Mouse (Mus musculus): ENCODE results near the gene Med13l.
"Not testable (repeated sequence)": the region's sequence is repeated elsewhere in the genome, so short reads cannot be mapped to it uniquely, and the experiment has no call there.

Med13l gene

DNA sequence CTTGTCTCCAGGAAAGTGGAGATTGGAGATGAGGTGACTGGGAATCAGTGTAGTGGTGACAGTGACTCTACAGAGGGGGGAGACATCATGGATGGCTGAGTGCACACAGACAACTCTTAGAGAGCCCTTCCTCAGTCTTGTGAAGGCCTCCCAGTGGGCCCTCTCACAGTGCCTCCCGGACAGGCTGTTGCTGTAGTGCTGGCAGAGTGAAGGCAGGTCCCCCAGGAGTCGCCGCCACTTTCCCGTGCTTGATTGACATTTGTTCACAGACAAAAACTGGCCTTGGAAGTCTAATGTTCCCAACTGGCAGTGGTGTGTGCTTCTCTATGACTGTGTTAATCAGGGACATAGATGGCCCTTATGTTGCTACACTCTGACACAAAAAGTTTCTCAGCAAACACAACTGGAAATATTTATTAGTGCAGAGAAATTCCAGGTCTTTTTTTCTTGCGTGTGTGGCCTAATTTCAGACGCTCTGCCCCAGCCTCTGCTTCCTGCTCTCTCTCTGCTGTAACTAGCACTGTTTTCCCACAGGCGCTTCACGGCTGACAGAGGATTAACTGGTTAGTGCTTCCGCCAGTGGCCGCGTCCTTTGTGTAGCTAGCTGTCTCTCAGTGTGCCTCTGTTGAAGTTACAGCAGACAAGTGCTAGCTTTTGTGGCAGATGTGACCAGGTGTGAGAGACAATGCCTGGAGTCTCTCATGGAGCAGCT lies 75.2 kb downstream of the Med13l start:
- no peak for DNase-seq

DNA sequence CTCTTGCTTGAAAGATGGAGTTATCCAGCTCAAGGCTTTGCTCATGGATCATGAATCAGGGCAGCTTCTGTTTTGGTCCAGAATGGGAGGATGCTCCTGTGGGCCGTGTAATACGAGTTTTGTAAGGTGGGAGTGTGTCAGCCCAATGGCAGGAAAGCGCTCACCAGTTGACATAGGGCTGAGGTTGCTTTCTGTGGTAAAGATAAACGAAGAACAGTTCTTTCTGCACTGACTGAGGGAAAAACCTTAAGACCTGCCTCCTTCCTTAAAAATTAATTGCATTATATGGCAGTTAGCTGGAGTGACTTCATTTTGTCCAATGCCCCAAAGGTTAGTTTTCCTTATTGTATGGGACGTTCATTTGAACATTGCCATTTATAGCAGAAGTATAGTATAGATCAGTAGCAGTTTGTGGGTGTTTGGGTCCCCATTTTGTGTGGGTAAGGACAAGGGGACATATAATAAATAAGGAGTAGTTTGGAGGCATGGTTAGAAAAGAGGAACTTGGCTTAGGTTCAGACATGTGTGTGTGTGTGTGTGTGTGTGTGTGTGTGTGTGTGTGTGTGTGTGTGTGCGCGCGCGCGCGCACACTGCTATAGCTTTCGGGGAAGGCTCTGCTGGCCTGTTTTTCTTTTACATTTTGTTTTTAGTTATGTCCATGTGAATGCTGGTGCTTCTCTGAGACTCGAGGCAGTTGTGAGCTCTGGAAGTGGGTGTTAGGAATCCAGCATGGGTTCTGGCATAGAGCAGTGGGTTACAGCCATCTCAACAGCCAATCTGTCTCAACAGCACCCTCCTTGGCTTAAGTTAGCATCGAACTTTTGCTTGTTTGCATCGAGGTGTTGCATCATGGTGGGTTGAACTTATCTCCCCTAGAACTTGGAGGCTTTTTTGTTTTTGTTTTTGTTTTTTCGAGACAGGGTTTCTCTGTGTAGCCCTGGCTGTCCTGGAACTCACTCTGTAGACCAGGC lies 76.2 kb downstream of the Med13l start:
- no peak for DNase-seq

DNA sequence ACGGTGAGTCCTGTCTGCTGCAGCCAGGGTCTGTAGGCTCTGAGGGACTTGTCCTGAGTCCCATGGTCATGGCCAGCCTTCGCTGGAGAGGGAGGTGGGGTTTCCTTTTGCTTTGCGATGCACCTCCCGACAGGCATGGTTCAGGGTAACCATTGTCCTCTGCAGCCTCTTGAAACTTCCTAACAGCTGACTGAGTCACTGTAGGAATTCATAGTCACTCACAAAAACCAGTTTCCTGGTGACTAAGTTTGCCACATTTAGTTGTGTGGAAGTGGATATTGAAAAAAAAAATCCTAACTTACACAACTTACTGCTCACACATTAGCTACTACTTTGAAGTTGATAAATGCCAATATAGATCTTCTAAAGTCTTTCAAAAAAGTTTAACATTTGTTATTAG lies 77.5 kb downstream of the Med13l start:
- DNase-seq, result no peak

DNA sequence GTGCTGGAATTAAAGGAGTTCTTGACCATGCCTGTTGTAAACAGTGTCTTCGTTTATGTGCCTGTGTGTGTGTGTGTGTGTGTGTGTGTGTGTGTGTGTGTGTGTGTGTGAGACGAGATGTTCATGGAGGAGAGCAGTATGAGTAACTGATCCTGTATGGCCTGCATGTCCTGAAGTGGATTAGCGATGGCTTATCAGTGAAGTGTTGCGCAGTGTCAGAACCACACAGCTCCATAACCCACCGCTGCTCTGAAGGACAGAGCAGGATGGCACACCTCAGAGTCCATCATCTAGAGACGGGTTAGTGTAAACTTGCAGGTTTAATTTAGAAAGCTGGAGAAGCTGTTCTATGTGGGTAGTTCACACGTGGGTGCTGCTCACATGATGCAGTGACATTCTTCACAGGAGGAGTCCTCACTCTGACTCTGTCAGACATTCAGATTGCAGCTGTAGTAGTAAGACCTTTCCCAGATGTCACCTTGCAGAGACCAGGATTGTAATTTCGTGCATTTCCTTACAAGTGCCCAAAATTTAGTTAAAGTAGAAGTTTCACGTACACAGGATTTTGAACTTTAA lies 78.1 kb downstream of the Med13l start:
- no peak for DNase-seq

DNA sequence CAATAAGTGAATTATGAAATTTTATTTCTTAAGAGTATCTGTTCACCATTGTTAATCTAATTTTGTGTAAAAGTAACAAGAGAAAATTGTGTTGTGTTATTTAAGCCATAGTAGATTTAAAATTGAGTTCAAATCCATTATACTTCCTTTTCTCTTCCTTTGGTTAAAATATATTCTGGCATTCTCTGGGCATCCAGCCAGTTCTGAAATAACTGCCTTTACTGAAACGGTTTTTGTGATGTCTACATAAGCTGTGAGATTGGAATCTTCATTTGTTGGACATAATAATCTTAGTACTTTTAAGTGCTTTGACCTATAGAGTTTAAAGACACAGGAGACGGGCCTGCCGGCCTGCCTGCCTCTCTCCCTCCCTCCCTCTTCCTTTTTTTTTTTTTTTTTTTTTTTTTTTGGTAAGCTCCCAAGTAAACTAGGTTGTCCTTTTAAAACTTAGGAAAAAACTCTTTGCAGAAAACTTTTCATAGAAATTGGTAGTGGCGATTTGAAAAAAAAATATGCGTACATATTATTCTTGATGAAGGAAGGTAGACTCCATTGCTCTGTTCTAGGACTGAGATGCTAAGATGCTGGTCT lies 78.7 kb downstream of the Med13l start:
- no peak for DNase-seq

DNA sequence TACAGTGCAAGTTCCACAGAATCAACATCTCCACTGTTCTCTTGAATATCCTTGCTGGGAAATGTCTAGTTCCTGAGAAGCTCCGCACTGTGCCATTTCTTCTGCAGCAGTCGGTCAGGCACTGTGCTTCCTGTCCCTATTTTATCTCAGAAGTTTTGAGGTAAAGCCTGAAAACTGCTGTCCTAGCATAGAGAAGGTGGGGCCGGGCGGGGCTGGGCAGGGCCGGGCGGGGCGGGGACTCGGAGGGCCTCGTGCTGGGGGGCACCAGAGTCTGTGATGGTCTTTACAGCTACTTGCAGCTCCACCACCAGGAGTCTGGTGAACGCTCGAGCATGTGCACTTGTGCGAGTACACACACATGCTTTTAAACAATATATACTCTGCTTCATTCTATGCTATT lies 83.6 kb downstream of the Med13l start:
- no peak for DNase-seq

DNA sequence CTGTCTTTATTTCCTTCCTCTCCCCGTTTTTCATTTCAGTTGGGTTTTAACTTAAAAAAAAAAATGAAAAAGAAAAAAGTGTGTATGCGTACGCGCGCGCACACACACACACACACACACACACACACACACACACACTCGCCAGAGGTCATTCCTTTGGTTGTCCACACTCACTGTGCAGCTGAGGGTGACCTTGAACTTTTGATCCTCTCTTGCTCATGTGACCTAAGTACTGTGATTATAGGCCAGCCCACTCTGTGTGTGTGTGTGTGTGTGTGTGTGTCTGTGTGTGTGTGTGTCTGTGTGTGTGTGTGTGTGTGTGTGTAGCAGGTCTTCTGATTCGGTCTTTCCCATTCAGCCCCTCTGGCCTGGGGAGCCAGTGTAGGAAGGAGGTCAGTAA lies 84.0 kb downstream of the Med13l start:
- no peak for DNase-seq

DNA sequence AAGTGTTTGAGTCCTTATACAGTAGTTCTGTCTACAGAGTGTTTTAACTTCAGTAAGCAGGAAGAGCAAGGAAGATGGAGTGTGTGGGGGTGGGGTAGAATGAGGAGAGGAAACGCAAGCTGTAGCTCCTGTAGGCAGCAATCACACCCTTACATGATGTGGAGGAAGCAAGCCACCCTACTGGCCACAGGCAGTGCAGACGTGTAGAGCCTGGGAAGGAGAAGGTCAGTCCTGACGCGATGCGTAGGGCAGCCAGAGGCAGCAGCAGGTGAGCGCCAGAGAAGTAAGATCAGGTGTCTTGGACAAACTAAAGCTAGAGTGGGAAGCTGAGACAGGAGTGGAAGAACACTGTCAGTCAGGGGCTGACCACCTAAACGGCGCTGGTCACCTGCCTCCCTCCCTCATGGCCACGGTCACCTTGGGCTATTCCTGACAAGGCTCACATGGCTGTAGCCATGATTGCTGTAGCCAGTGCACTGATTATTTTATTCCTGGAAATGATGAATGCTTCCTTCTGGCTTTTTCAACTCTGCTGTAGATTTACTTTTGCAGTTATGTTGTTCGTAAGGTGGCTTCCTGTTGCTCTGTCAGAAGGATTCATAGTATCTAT lies 84.8 kb downstream of the Med13l start:
- no peak for DNase-seq

DNA sequence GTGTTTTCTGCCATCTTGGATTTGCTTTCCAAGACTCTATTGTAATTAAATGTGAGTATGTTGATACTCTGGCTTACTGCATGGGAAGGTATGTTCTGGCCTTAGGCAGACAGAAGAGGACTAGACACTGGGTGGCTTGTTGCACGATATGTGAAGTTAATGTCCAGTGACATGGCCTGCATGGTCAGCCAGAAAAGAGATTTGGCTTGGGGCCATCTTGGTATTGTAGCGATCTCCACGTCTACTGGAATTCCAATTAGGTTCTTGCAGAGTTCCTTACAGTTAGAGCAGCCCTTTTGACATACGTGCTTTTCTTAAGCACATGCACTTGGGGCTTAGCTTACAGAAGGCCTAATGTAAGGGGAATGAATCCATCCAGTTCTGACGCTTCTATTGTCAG lies 86.4 kb downstream of the Med13l start:
- peak; percentile 43 to 45 for DNase-seq

DNA sequence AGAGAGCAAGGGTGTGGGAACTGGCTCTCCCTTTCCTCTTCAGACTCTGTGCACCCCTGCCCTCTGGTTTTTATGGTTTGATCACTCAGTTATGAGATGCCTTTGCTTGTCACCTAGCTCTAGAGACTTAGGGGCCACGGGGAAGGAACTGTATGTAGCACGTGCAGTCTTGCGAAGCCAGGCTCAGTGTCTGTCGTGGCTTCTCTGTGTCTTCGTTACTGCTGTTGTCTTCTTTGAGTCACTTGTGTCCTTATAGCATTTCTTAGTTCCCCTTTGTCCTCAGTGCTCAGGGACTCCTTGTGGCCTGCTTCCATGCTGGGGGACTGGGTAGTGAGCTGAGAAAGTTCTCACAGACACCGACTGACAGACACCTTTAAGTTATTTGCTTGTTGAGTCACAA lies 86.9 kb downstream of the Med13l start:
- DNase-seq, result no peak

DNA sequence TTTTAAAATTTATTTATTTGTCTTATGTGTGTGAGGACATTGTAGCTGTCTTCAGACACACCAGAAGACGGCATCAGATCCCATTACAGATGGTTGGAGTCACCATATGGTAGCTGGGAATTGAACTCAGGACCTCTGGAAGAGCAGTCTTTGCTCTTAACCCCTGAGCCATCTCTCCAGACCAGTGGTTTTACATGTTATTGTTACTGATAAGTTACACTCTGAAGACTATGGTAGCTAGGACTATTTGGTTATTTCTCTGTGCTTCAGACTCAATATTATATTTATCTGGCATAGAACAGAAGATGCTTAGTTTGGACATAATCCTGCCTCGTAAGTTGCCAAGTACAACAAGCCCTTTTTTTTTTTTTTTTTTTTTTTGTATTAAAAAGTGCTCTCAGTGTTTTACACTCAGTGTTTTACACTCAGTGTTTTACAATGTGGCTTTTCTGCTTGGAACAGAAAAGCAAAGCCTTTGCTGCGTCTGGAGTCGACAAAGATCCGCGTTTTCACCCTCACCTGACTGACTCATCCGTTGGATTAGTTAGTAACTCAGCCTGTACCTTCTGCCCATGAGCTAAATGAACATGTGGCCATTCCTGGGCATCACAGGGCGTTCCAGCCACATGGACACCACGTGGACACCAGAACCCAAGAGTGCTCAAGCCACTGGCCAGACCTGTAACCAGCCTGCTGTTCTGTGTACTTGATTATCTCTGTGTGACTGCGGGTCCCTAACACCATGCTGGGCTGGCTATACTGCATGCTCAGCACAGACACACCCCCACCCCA lies 88.9 kb downstream of the Med13l start:
- DNase-seq, result no peak

DNA sequence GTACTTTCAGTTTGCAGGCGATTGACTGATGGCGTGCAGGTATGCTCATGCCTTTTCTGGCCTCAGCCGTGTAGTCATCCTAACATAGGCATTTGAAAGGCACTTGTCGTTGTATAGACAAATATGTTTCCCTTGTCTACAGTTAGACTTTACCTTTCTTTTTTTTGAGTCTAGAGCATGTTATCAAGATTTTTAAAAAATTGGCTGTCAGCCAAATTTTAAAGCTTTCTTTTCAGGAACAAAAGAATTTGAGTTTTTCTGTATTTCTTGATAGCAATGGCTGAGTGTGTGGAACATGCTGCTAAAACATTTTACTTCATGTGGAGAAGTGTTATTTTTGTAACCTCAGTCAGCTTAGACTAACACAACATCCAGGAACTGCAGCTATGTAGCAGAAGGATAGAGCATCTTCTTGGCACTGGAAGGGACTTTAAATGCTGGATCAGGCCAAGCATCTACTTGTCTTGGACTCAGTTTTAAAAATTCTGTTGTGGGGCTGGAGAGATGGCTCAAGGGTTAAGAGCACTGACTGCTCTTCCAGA lies 89.6 kb downstream of the Med13l start:
- no peak for DNase-seq

DNA sequence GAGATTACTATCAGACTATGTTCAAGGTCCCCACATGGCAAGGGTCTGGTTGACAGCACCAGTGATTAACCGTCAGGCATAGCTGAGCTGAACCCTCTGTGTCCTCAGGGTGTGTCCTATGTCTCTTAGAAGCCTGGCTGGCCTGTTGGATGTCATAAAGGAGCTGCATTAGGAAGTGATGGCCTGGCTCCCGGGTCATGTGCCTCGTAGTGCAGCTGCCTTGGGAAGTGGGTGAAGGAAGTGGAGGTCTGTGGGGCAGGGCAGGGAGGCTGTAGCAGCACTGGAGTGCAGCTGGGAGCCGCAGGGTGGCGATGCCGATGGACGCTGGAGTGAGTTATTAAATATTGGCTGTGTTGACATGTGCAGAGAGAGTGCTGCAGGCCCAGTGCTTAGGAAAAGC lies 90.3 kb downstream of the Med13l start:
- no peak for DNase-seq

DNA sequence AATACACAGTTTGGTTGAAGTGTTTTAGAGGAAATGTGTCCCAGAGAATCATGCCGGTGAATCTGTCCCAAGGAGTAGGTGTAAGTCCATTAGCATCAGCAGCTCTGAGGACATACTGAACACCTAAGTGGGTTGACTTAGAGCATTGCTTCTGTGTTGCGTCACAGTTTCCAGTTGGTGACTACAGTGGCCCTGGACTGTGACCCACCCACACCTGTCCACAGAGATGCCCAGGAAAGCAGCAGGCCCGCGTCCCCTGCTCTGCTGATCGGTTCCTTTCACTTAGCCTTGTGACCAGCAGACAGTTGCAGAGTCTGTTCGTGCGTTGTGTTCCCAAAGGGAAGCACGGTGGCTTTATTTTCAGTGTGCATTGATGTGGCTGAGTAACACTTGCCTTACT lies 92.1 kb downstream of the Med13l start:
- no peak for DNase-seq

DNA sequence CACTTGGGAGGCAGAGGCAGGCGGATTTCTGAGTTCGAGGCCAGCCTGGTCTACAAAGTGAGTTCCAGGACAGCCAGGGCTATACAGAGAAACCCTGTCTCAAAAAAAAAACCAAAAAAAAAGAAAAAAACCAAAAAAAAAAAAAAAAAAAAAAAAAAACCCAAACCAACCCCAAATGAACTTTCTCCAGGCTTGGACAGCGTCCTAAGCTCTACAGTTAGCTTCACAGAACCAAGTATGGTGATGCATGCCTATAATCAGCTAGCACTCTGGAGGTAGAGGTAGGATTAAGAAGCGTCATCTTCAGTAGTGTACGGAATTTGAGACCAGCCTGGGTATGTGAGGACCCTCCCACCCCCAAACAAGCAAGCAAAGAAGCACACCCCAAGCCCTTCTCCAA lies 92.6 kb downstream of the Med13l start:
- DNase-seq, result not testable (repeated sequence)

DNA sequence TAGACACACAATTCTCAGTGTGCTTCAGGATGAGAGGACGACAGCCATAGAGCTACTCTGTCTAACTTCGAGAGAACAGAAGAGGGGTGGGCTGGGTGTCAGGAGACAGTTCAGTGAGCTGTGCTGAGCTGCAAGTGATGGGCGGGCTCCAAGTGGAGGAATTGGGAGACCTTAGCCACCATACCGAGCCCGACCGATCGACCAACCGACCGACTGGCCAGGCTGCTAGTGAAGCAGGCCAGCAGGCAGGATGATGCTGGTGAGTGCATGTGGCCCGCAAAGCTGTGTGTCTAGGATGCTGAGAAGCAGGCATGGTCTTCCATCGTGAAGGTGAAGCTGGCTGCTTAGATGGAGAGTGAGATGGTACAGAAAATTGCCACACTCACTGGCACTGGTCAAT lies 94.1 kb downstream of the Med13l start:
- DNase-seq, result peak in 1 of 2 experiments; percentile 43

DNA sequence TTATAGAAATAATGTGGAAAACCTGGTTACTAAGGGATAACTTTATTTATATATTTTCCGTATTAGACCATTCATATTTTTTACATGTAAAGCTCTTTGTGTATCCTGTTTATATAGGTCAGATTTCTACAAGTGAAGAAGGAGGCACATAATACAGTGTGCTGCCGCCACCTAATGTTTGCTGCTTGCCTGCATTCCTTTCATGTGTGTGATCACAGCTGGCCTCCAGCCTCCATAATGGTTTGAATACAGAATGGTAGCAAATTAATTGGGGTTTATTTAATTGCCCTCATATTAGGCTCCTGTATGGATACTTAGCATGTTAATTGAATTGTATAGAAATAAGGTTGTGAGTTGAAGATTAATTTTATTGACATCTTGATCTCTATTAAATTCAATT lies 94.5 kb downstream of the Med13l start:
- peak; percentile 69 to 70 for DNase-seq

DNA sequence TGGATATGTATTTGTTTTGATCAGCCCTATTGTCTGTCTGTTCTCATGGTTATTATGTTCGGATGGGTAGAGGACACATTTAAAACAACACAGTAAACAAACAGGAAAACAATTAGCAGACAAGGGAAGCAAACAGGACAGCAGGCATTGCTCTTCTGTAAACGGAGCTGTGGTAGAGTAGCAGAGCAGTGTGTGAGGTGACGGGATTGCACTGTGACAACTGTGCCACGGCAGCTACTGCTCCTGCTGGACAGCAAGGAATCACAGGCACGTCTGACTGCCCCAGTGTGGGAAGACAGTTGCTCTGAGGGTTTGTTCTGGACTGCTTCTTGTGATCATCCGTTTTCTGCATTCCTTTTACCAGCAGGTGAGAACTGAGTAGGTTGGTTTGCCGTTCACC lies 94.9 kb downstream of the Med13l start:
- DNase-seq, result no peak

DNA sequence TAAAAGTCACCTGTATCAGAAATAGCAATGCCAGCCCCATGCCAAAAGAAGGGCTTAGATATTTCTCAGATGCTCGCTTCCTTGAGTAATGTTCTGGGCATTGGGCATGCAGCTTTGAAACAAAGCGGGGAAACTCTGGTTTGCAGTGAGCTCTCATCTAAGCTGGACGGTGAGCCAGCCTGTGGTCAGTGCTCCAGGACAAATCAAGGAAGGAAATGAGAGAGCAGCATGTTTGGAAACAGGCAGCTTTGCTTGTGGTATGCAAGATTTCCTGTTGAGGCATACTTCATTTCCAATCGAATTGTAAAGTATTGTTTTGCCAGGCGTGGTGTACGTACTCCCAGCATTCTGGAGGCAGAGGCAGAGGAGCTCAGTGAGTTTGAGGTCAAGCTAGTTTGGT lies 95.5 kb downstream of the Med13l start:
- no peak for DNase-seq

DNA sequence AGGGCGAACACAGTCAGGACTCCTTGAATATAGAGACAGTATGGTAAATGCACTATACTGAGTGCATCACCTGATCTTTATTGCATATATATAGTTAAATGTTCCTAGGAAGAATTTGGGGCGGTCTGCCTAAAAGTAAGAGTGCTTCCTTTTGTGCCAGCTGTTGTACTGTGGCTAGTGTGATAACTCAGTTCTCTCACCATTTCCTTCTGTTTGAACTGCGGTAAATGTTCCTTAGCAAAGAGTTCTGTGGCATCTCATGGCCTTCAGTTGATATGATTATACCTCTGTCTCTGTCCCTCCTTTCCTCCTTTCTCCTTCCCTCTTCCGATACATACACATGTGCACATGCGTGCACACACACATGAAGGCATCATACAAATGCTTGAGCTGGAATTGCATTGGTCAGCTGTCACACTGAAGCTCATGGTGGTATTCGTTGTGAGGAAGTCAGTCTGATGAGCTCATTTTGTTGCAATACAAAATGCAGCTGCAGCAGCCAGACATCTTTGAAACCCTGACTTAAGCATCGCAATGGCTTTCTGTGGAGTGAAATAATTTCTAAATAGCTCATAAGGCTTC lies 97.9 kb downstream of the Med13l start:
- DNase-seq, result no peak

DNA sequence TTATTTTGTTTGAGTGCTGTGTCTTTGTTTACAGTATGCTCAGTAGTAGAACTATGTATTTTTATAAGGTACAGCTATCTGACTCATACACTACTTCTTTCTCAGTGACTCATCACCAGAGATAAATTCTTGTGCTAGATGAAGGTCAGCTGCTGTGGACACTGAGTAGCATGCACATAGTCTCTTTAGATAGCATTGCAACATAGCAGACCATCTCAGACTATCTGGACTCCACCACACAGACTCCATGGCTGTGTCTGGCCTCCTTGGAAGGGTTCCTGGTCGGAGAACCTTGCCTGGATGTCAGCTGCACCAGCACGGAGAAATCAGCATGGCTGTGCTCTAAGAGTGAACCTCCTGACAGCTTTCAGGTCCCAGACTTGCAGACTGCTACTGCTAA lies 99.2 kb downstream of the Med13l start:
- no peak for DNase-seq
